Mouse (Mus musculus): Measurements from ENCODE around the gene Slc25a33.

GRCm38 (mm10) chr4:149728810-149729209, 45.3 kb downstream of the Slc25a33 start:
- TF ChIP-seq CTCF (IDR thresholded peaks at IDR 0.05; ENCODE audit: insufficient read depth, low read depth, low read length) (no peak), POLR2A (IDR thresholded peaks at IDR 0.05; ENCODE audit: insufficient read depth, low read depth, low read length) (no peak)
